Mouse (Mus musculus): Measurements from ENCODE around the gene Pde8a.

Gene Pde8a

DNA sequence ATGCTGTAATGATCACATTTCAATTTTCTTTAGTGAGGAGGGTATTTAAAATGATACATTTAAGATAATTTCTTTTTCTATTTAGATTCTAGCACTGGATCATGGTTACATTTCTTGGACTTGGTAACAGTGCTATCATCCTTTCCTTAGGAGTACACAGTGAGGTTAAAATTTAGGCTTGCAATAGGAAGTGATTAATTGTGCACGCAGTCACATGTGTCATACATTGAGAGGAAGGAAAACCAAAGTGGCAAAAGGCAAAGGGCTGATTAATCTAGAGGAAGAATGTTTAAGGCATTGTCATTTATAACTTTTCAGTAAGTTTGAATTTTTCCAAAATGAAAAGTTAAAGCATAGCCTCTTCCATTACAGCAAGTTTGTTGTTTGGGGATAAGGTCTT is 67.8 kb downstream of the Pde8a start:
- no peak for DNase-seq

DNA sequence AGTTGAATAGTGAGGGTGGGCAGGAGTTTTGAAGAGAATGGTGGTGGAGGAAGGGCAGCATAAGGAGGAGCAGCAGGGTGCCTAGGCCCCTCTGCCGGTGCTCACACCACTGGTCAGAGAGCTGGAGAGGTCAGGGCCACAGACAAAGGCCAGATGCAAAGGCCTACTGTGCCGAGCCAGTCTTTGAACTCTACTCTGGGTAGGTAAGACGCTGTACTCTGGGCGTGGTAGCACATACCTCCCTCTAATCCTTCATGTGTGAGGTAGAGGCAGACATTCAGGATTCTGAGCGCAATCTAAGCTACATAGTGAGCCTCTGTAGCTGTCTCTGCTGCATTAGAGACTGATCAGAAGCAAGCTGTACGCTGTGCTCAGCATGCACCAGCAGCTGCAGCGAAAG is 73.1 kb downstream of the Pde8a start:
- DNase-seq, result no peak

DNA sequence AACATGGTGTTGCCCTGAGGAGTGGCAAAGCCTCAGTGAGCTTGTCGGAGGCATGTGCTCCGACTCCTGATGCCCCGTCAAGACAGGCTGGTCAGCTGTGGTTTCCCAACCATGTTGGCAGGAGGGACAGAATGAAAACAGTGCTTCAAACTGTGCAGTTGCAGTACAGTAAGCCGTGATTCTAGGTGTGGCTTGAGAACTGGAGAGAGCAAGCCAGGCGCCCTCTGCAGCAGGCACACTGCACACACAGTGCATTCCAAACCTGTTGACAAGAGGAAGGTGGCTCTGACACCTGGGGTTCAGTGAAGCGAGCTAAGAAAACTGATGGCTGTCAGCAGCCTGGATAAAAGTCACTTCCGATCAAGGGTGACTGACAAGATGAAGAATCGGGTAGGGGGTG is 73.5 kb downstream of the Pde8a start:
- peak; percentile 17 for DNase-seq

DNA sequence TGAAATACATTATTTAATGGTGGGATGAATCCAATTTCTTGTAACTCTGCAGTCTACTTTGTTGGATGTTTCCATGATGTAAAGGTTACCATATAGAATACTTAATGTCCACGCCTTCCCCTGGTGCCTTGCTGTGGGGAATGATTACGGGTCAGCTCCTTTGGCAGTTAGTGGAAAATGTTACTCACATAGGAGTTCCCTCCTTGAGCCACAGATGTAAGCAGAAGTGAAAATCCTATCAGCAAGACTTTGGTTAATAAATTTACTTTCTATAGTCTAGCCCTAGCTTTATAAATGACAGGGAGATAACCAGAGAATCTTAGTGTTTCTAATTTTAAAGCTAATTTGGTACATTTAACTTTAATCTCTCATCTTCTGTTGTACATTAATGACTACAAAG is 81.8 kb downstream of the Pde8a start:
- DNase-seq, result no peak

DNA sequence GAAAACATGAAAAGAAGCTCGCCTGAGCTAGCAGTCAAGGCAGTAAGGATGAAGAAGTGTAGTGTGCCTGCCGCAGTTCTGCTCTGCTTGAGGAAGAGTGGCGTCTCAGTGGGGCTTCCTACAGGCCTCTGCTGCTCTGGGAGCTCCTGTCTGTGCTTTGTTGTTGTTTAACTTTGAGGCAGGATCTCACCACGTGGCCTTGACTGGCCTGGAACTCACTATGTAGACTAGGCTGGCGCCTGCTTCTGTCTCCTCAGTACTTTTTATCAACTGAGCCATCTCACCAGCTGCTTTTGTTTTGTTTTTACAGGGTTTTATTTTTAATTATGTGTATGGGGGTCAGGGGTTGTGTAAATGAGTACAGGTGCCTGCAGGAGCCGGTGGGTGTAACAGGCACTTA is 84.8 kb downstream of the Pde8a start:
- peak; percentile 28 for DNase-seq

DNA sequence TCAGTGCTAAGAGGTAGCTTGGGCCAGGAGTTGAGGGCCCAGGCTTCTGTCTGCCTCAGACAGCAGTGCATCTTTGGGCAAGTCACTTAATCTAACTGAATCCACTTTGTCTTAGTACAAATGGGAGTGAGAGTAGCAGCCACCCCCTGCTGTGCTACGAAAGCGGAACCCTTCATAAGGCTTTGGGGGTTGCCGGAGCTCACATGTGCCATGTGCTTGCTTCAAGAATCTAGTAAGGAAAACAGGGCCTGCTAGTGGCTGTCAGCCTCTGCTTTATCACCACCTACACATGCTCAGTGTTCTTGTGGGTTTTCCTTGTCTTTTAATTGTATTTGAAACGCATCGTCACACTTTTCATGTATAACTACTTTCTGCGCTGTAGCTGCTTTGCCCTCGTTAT is 87.9 kb downstream of the Pde8a start:
- DNase-seq, result peak; percentile 33

DNA sequence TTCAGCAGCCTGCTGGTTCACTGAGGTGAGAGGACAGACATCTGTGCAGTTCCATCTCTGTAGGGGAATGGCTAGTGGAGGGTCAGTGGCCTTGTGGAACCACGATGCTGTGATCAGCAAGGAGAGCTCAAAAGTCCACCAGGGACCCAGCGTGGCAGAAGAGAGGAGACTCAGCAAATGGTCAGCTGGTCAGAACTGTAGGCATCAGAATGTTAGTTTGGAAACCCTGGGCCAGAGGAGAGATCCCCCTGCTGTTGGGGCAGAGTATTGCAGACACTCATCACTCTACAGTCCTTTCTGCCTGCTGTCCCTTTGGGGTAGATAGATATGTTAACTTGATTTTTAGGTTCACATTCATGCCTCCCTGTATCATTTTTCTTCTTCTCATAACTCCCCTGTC is 90.3 kb downstream of the Pde8a start:
- DNase-seq, result no peak

DNA sequence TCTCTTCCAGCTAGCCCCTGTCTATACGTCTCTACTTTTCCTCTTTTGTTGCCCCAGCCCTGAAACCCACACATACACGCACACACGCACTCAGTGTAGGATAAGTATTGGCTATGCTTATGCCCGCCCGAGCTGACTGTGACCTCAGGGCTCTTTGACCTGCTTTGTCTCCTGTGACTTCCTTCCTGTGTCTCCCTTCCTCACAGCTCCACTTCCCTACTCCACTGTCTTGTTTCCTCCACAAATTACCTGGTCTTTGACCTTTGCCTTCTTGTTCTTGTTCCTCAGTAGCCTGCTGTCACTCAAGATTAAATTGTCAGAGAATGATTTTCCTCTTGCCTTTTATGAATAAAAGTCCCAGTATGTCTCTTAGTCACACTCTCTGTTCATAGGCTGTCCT is 90.7 kb downstream of the Pde8a start:
- no peak for DNase-seq

DNA sequence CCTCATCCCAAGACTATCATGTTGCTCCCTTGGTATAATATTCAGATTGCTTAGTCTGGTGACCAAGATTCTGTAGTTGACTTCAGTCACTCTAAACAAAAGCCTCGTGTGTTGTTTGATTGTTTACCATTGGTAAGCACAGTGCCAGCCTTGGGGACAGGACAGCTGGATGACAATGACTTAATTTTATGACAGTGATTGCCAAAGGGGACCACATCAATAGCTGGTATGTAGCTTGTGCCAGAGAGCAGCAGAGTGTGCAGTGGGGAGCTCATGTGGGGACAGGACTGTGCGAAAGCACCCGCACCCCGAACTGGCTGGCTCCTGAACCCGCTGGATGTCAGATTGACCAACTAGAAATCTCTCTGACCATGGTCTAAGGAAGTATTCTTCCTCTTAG is 91.3 kb downstream of the Pde8a start:
- DNase-seq, result no peak

DNA sequence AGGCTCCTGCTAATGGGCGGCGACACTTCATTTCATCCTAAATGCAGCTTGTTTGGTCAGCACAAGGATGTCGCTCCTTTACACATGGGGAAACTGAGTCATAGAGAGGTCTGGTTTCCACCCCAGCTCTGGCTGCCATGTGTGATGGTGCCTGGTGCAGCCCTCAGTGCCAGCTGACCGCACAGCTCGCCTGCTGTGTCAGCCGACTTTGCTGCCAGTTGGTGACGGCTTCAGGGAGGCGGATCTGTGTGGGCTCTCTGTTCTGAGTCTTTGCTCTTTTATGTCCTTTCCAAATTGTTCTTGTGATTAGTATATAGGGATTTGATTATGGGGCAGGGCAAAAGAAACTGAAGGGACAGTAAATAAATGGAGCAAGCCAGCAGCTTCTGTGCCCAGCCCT is 94.3 kb downstream of the Pde8a start:
- no peak for DNase-seq

DNA sequence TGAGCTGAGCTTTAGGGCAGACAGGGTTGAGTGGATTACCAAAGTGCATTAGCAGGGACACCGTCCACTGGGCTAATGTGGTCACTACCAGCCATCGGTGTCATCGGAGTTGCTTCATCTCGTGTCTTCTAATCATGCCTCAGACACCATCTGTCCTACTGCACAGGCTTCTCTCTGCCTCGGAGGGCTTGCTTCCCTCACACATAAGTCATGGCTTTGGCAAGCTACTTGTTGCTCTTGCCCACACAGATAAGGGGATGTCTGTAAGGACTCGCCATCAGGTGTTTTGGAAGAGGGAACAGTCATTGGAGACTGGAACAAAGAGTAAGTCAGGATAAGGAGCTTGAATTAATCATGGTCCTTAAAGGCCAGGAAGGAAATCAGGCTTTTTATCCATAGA is 95.9 kb downstream of the Pde8a start:
- no peak for DNase-seq

DNA sequence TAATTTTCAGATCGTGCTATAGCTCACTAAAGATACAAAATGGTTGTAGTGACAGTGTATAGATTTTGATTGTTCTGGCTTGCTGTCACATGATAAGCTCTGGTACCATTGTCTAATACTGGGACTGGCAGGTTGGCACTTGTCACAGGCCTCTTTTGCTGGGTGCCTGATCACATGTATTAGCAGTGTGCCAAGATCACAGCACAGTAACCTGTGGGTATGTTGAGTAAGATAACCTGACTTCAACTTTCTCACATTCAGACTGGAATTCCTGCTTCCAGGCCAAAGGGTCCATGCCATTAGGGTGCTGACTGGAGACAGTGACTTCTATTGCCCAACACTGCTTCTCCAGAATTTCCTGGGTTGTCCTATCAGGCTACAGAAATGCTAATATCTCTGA is 97.7 kb downstream of the Pde8a start:
- no peak for DNase-seq

DNA sequence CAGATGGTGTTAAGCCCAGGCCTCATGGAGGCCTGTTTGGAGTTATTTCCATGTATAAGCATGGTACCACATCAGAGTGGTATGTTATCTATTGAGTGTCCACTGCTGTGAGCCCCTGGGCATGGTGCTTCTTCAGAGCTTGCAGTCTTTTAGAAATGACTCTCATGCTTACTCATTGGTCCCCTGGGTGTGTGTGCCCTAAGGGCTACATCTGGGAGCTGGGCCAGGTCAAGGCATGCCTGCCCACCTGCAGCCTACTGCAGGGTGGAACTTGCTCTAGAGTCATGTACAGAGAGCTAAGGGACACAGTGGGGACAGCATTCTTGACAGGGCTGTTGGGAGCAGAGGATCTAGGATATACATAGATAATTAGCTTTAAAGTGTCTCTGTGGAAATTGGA is 98.2 kb downstream of the Pde8a start:
- no peak for DNase-seq

DNA sequence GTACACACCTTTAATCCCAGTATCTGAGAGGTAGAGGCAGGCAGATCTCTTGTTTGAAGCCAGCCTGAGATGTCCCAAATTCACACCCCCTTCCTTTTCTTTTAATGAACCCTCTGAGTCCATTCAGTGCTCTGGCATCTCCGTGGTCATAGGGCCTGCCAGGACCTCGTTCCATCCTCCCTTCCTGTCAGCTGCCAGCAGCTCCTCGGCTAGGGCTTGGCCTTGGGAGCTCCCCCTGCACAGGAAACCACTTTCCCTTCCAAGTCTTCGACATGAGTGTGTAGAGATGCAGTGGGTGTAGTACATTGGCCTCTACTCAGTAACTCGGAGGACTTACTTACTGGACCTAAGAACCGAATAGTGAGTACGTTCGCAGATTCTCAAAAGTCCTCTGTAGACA is 102.2 kb downstream of the Pde8a start:
- no peak for DNase-seq

DNA sequence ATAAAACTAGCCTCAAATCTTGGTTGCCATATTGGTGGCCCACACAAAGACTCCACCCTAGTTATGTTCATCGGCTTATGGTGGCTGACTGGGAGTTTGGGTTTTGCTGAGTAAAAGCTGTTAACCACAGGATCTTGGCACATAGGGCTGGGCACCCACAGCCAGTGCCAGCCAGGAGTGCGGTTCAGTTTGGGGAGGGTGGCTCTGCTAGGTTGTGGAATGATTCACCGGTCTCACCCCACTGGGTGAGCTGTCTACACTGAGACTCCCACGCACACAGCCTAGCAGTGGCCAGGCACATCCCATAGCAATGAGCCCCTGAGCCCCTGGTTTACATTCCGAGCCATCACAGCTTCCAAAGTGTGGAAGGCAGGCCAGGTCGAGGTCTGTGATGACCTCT is 106.4 kb downstream of the Pde8a start:
- DNase-seq, result no peak

DNA sequence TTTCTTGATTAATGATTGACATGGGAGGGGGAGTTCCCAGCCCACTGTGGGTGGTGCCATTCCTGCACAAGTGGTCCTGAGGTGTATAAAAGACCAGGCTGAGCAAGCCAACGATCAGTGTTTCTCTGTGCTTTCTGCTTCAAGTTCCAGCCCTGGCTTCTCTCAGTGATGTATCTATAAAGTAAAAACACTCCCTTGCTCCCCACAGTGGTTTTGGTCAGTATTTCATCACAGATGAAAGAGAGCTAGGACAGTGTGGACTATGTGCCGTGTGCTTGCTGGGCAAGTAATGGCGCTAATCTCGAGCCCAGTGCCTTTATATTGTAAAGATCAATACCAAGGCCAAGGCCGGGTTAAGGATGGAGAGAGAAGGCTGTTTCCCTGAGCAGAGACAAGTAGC is 108.4 kb downstream of the Pde8a start:
- no peak for DNase-seq

DNA sequence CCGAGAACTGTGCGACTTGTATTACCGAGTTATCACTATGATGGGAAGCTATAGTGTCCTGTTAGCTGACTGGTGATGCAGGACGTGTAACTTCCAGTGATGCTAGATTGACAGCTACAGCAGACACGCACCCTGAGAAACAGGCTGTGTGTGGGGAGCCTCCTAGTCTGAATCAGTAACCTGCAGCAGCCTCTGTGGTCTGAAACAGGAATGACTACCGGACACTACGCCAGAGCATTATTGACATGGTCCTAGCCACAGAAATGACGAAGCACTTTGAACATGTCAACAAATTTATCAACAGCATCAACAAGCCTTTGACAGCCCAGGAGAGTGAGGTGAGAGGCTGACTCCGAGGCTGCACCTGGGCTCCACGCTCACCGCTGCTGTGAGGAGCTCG is 112.6 kb downstream of the Pde8a start:
- DNase-seq, result no peak

DNA sequence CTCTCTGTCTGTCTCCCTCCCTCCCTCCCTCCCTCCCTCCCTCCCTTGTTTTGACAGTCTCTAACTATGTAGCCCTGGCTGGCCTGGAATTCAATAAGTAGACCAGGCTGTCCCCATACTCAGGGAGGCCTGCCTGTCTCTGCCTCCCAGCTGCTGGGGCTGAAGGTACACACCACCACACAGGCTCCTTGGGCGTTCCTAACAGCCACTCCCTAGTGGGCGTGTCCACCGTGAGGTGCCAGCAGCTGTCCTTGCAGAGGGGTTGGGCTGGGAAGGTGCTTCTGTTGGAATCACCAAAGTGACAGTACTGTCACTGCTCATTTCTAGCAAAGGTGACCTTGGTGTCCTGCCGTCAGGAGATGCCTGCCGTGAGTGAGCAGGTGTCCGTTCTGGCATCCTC is 113.5 kb downstream of the Pde8a start:
- DNase-seq, result no peak

DNA sequence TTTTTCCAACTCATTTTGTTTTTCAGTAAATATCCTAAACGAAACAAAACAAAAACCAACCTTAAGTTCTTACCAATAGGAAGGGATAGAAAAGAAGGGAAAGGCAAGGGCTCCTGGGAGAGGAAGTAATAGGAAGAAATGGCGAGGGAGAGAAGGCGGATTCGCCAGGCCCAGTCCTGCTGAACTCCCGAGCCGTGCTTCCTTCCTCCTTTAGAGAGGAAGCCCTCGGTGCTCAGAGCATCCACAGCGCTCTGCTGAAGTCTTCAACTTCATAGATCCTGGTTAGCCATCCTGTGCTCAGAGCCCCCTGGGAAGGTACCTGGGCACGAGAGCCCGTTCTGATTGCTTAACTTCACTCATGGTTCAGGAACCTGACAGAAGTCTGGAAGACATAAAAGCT is 114.3 kb downstream of the Pde8a start:
- DNase-seq, result no peak

DNA sequence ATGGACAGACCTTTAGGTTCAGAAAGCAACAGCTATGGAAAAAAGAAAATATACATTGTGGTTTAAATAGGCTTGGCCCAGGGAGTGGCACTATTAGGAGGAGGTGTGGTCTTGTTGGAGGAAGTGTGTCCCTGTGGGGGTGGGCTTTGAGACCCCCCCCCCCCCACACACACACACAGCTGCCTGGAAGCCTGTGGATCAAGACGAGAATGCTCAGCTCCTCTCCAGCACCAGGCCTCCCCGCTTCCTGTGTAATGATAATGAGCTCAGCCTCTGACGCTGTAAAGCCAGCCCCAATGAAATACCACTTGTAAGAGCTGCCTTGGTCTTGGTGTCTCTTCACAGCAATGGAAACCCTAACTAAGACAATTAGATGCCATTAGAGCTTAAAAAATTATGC is 117.4 kb downstream of the Pde8a start:
- no peak for DNase-seq

DNA sequence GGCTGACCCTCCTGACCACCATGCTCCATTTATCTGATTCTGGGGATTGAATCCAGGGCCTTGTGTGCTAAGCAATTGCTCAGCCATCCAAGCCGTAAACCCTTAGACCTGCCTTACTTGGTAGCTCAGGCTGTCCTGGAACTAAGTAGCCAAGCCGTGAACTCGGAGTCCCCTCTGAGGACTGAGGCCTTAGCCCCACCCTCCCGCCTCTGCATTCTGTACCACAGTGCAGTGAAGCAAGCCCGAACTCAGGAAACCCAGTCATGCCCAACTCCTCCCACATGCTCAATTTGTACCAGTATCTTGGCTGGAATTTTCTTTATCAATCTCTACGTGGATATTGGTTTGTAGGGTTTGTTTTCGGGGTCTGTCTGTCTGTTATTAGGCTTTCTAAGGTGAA is 118.5 kb downstream of the Pde8a start:
- DNase-seq, result no peak

DNA sequence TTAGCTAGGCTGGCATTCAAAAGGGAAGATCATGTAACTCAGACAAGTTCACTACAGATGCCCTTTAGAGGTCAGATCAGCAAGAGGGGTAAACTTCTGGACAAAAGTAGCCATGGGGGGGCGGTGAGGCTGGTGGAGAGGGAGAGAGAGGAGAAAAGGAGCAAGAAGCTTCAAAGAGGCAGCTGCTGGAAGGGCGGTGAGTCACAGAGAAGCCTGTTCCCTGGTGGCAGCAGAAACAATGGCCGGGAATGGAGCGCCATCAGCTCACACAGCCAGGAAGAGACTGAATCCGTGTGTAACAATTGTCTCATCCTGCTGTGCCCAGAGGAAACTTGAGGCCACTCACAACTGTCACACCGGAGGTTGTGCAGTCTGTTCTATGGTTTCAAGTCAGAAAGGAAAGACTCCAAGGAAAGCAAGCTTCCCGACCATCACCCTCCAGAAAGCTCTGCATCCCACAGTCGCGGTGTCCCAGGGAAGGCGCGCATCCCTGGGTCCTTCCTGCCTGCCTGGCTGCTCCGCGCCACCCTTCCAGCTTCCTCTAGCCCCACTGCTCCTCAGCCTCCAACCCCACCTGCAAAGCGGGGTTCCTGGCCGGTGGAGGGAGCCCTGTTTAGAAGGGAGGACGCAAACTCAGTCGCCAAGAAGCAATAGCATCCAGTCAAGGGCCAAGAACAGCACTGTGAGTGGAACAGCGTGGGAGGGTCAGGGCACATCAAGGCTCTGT is 122.5 kb downstream of the Pde8a start:
- DNase-seq, result peak; percentile 58

DNA sequence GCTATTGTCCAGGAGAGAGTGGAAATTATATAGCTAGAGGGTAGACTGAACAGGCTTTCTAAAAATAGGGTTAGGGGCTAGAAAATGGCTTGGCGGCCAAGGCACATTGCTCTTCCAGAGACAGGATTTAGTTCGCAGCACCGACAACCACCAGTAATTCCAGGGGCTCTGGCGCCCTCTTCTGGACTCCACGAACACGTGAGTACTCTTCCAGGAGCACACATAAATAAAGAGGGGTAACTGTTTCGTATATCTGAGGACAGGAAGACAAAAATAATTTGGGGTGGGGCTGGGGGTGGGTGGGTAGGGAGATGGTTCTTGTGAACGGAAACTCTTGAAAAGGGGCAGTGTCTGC is 123.0 kb downstream of the Pde8a start:
- peak; percentile 82 for DNase-seq

DNA sequence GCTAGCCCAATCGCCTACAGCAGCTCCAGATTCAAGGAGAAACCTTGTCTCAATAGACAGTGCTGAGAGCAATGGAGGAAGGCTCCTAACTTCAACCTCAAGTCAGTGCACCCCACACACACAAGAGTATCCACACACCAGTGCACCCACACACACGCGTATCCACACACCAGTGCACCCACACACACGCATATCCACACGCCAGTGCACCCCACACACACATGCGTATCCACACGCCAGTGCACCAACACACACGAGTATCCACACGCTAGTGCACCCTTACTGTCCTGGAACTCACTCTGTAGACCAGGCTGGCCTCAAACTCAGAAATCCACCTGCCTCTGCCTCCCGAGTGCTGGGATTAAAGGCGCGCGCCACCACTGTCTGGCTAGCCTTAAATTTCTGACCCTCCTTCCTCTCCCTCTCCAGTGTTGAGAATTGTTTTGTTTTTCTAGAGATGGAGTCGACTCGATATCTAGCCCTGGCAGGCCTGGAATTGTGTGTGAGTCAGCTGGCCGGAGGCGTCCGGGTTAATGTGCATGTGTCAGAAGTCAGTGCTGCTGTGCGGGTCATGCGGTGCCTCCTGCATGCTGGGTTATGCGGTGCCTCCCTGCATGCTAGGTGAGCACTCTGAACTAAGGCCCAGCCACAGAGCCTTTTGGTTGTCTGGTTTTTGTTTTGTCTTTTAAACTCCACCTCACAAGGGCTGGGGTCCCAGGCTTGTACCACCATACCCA is 124.6 kb downstream of the Pde8a start:
- DNase-seq, result no peak

DNA sequence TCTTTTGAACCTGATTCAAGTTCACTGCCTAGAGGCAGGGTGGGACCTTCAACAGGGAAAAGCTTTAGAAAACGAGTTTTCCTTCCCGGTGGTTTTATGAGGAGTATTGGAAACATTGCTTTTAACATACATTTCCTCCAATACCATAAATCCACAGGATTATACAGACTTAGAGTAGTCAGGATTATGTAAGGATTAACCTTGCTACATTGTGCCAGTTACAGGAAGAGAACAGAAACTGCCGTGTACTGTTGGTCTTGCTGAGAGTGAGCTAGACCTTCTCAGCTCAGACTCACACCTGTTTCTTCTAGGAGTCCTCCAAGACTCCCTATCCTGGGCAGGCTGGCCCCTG is 125.1 kb downstream of the Pde8a start:
- DNase-seq, result no peak
